Mouse (Mus musculus): ENCODE results near the gene Hsph1. TPM values are rescaled to one million over a fixed set of nuclear protein-coding genes. Genes with fewer than 3 reads are reported as not detected.
A peak's percentile ranks its signal among the peaks of the same experiment; 100 is the strongest.

Gene Hsph1
- polyA plus RNA-seq, 1 experiment from 2014 or later: 99.8 TPM

GRCm38 (mm10) chr5:149637306-149637705, 1.1 kb upstream of the Hsph1 start:
- Histone ChIP-seq H3K4me3 (0 out of 2 replicates have a peak overlapping the region, but pooled peaks have one; percentile 68), H3K27me3 (replicated peaks) (no peaks in the 10 kb centered on the region), H3K4me1 (peaks cover 20% of the 10 kb centered on the region), H3K4me2 (replicated peaks) (peak overlapping the region; percentile 92), H3K36me3 (peaks cover 5% of the 10 kb centered on the region), H3K9me3 (no peaks in the 10 kb centered on the region), H3K9ac (no peak overlapping the region), H3K27ac (no peak overlapping the region)
- 65% methylated on average over 8 of the region's 8 CpGs for WGBS
- no peak for ATAC-seq (ENCODE audit: low FRiP score, low read depth)

- Histone ChIP-seq H3K36me3 (peaks cover 23% of the 10 kb centered on the region), H3K9ac (peak overlapping the region; percentile 74), H3K4me3 (peak overlapping the region; percentile 68), H3K4me1 (peaks cover 20% of the 10 kb centered on the region), H3K27ac (peak overlapping the region; percentile 53; the same call in 1 of the 2 replicates), H3K9me3 (no peaks in the 10 kb centered on the region), H3K4me2 (replicated peaks) (peak overlapping the region; percentile 92), H3K27me3 (replicated peaks) (no peaks in the 10 kb centered on the region)
- ATAC-seq (ENCODE audit: low FRiP score, low read depth): no peak
- WGBS: under 1% methylated on average over 24 of the region's 24 CpGs
These were observed 620 bp downstream of the Hsph1 start for GRCm38 (mm10) chr5:149635556-149635955.

GRCm38 (mm10) chr5:149634409-149635035, 1.7 kb downstream of the Hsph1 start:
- Histone ChIP-seq H3K27me3 (replicated peaks) (no peaks in the 10 kb centered on the region), H3K9ac (peak overlapping the region; percentile 74), H3K27ac (no peak overlapping the region), H3K4me2 (replicated peaks) (peak overlapping the region; percentile 92), H3K9me3 (no peaks in the 10 kb centered on the region), H3K36me3 (peaks cover 33% of the 10 kb centered on the region), H3K4me3 (peak overlapping the region; percentile 68), H3K4me1 (peaks cover 20% of the 10 kb centered on the region)
- ATAC-seq (ENCODE audit: low FRiP score, low read depth): no peak
- 81% methylated on average over 11 of the region's 11 CpGs for WGBS

DNA sequence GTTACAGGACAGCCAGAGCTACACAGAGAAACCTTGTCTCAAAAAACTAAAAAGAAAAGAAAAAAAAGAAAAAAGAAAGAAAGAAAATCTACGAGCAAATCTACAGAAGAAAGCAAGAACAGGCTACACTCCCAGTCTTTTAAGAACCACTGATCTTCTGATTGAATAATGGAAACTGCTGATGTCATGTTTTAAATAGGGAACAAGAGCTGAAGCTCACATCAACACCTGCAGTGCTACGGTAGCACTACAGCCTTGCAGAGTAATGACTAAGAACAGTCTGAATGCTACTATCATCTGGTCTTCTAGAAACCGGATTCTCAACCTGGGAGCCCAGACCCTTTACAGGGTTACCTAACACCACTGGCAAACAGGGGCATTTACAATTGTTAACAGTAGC, 10.6 kb downstream of the Hsph1 start:
- H3K4me2 ChIP-seq (replicated peaks): no peak overlapping the region
- 91% methylated on average over 3 of the region's 3 CpGs for WGBS
- ATAC-seq (ENCODE audit: low FRiP score, low read depth): no peak
- no peaks in the 10 kb centered on the region for H3K4me1 ChIP-seq
- no peak overlapping the region for H3K4me3 ChIP-seq
- no peaks in the 10 kb centered on the region for H3K27me3 ChIP-seq (replicated peaks)
- no peak overlapping the region for H3K9ac ChIP-seq
- H3K27ac ChIP-seq: no peak overlapping the region
- H3K9me3 ChIP-seq: no peaks in the 10 kb centered on the region
- H3K36me3 ChIP-seq: peaks cover 93% of the 10 kb centered on the region

DNA sequence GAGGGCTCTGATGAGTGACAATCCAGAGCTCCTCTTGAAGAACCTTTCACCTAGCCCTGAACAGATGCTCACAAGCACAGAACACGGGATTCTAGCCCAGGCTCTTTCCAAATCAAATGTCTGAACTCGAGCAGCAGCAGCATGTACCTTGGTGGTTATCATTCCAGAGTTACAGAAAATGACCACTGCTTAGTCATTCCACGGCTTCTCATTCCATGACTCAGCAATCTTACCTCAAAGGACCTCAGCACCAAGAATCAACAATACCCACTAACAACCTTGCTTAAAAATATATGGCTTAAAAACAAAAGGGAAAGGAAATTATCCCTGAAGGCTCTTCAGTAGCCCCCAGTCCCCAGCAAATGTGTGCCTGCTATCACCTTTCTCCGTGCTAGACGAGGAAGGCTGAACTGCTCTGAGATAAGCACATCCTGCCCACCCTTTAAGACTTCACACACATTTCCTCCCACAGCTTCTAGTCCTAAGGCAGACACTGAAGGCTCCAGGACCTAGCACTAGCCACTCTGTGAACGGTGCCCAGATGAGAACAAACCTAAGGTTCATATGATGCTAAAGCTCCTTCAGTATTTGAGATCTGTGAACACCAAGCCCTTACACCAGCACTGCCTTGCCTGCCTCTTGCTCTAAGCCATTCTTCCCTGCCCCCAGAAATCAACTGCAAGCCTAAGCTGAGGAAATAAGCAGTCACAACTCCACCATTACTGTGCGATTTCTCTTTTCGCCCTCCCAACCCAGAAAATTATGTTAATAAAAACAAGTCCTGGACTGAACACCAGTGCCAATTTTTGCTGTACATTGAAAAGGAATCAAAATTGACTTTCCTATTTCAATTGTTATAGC, 12.1 kb downstream of the Hsph1 start:
- no peak overlapping the region for H3K9ac ChIP-seq
- no peaks in the 10 kb centered on the region for H3K27me3 ChIP-seq (replicated peaks)
- no peaks in the 10 kb centered on the region for H3K4me1 ChIP-seq
- H3K4me3 ChIP-seq: no peak overlapping the region
- WGBS: 89% methylated on average over 8 of the region's 8 CpGs
- H3K36me3 ChIP-seq: peaks cover 93% of the 10 kb centered on the region
- no peaks in the 10 kb centered on the region for H3K9me3 ChIP-seq
- H3K27ac ChIP-seq: no peak overlapping the region
- H3K4me2 ChIP-seq (replicated peaks): no peak overlapping the region
- no peak for ATAC-seq (ENCODE audit: low FRiP score, low read depth)

DNA sequence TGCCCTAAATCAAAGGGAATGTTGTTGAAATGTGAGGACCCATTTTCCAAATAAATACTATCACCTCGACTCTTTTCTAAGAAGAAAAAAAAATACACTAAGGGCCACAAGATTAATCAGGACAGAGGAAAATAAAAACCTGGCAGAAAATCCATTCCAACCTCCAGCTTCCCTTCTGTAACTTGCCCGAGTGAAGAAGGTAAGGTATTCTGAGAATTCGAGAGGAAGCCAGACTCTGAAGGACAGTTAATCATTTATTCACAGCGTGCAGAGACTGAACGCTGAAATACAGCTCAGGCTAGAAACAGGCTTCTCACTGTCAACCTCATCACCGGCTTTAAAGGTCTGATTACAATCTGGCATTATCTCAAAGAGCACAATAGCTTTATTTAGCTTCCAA, 13.5 kb downstream of the Hsph1 start:
- ATAC-seq (ENCODE audit: low FRiP score, low read depth): no peak
- 81% methylated on average over 6 of the region's 6 CpGs for WGBS
- Histone ChIP-seq H3K27me3 (replicated peaks) (no peaks in the 10 kb centered on the region), H3K36me3 (peaks cover 96% of the 10 kb centered on the region), H3K9ac (no peak overlapping the region), H3K4me1 (no peaks in the 10 kb centered on the region), H3K27ac (no peak overlapping the region), H3K4me3 (no peak overlapping the region), H3K4me2 (replicated peaks) (no peak overlapping the region), H3K9me3 (no peaks in the 10 kb centered on the region)

- Histone ChIP-seq H3K9ac (no peak overlapping the region), H3K4me2 (replicated peaks) (no peak overlapping the region), H3K36me3 (peaks cover 96% of the 10 kb centered on the region), H3K27me3 (replicated peaks) (no peaks in the 10 kb centered on the region), H3K27ac (no peak overlapping the region), H3K4me3 (no peak overlapping the region), H3K9me3 (no peaks in the 10 kb centered on the region), H3K4me1 (no peaks in the 10 kb centered on the region)
- 68% methylated on average over 7 of the region's 7 CpGs for WGBS
- ATAC-seq (ENCODE audit: low FRiP score, low read depth): no peak
These were observed 14.0 kb downstream of the Hsph1 start for GRCm38 (mm10) chr5:149622152-149622551.

DNA sequence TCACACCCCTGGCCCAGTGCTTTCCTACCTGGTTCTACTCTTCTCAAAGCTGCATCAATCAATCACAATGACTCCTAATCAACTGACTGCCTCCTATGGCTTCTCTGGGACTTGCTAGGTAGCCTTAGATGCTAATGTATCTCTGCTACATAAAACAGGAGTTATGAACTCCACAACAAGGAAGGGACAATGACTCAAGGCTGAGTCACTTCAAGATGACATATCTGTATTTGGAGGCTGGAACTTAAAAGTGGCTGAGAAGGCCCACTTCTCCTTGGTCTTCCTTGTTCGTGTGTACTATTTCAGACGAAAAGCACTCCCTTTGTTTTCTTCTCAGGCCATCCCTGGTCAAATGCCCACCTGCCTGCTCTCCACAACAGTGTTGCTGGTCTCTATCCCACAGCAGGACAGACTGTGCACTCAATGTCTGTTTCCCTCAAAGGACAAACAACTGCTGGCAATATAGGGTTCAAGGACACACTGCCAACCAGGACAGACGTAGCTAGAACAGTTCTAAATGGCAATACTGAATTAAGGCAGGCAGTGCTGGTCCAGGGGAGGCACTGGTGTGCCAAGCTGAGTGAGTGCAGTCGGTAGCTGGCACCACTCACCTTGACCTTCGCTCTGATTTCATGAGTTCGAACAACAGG, 18.3 kb downstream of the Hsph1 start:
- Histone ChIP-seq H3K36me3 (peaks cover 86% of the 10 kb centered on the region), H3K4me3 (no peak overlapping the region), H3K27me3 (replicated peaks) (no peaks in the 10 kb centered on the region), H3K27ac (no peak overlapping the region), H3K4me1 (no peaks in the 10 kb centered on the region), H3K9me3 (no peaks in the 10 kb centered on the region), H3K4me2 (replicated peaks) (no peak overlapping the region), H3K9ac (no peak overlapping the region)
- WGBS: 96% methylated on average over 6 of the region's 6 CpGs
- ATAC-seq (ENCODE audit: low FRiP score, low read depth): no peak

GRCm38 (mm10) chr5:149616817-149617216, 19.4 kb downstream of the Hsph1 start:
- H3K27me3 ChIP-seq (replicated peaks): no peaks in the 10 kb centered on the region
- ATAC-seq (ENCODE audit: low FRiP score, low read depth): no peak
- H3K9me3 ChIP-seq: no peaks in the 10 kb centered on the region
- no peak overlapping the region for H3K4me2 ChIP-seq (replicated peaks)
- 92% methylated on average over 10 of the region's 10 CpGs for WGBS
- no peak overlapping the region for H3K4me3 ChIP-seq
- H3K4me1 ChIP-seq: no peaks in the 10 kb centered on the region
- H3K27ac ChIP-seq: no peak overlapping the region
- peaks cover 76% of the 10 kb centered on the region for H3K36me3 ChIP-seq
- H3K9ac ChIP-seq: no peak overlapping the region

DNA sequence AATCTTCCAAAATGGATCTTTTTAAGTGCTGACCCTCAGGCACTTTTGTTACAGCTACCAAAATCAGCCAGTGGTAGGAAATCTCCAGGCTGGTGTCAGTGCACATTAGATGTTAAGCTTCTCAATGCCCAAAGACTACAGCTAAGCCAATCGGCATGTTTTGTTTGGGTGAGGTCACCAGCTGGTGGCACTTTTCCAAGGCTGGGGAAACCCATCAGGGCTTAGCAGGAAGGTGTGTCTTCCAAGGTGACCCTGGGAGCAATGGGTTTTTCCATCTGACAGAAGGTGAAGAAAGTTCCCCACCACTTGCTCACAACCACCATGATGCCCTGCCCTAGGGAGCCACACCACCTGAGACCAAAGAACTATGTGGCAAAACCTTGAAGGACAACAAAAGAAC, 20.0 kb downstream of the Hsph1 start:
- H3K9me3 ChIP-seq: no peaks in the 10 kb centered on the region
- no peak overlapping the region for H3K27ac ChIP-seq
- ATAC-seq (ENCODE audit: low FRiP score, low read depth): no peak
- no peak overlapping the region for H3K4me2 ChIP-seq (replicated peaks)
- peaks cover 3% of the 10 kb centered on the region; the same call in 1 of the 2 replicates for H3K4me1 ChIP-seq
- no peak overlapping the region for H3K4me3 ChIP-seq
- peaks cover 70% of the 10 kb centered on the region for H3K36me3 ChIP-seq
- no peaks in the 10 kb centered on the region for H3K27me3 ChIP-seq (replicated peaks)
- no peak overlapping the region for H3K9ac ChIP-seq
- WGBS: 81% methylated on average over 1 of the region's 1 CpGs

DNA sequence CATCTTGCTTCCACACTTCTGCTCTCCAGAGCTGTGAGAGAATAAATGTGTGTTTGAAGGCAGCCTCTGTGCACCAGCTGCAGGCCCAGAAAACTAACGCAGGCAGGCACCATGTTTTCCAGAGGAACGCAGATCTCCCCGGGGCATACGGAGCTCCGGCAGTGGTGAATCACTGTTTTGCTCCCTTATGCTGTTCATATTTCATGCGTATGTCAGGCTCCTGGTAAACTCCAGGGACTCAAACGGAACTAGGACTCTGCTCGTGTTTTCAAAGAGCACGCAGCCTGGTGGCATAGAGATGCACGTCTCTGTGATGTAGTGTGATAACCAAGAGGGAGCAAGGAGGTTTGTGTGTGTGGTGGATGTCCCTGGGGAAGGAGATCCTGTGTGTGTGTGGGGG, 23.4 kb downstream of the Hsph1 start:
- no peaks in the 10 kb centered on the region for H3K9me3 ChIP-seq
- no peaks in the 10 kb centered on the region for H3K27me3 ChIP-seq (replicated peaks)
- peaks cover 3% of the 10 kb centered on the region; the same call in 1 of the 2 replicates for H3K4me1 ChIP-seq
- peaks cover 37% of the 10 kb centered on the region for H3K36me3 ChIP-seq
- no peak overlapping the region for H3K4me2 ChIP-seq (replicated peaks)
- no peak overlapping the region for H3K9ac ChIP-seq
- WGBS: 60% methylated on average over 10 of the region's 10 CpGs
- H3K27ac ChIP-seq: no peak overlapping the region; the same call in 1 of the 2 replicates
- peak; percentile 31; the same call in 1 of the 2 replicates for ATAC-seq (ENCODE audit: low FRiP score, low read depth)
- no peak overlapping the region for H3K4me3 ChIP-seq

DNA sequence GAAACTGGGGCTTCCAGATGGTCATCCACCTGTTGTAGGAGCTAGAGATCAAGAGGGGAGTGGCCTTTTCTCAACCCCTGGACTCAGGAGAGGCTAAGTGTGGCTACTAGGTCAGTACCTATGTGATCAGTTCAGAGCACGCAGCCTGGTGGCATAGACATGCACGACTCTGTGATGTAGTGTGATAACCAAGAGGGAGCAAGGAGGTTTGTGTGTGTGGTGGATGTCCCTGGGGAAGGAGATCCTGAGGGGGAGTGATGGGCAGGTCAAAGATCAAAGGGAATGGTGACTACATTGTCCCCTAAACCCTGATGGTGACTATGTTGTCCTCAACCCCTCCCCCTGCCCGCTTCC, 24.0 kb downstream of the Hsph1 start:
- no peaks in the 10 kb centered on the region for H3K9me3 ChIP-seq
- WGBS: 90% methylated on average over 3 of the region's 3 CpGs
- no peak for ATAC-seq (ENCODE audit: low FRiP score, low read depth)
- no peaks in the 10 kb centered on the region for H3K27me3 ChIP-seq (replicated peaks)
- peaks cover 3% of the 10 kb centered on the region; the same call in 1 of the 2 replicates for H3K4me1 ChIP-seq
- no peak overlapping the region for H3K4me3 ChIP-seq
- no peak overlapping the region for H3K4me2 ChIP-seq (replicated peaks)
- no peak overlapping the region for H3K9ac ChIP-seq
- peaks cover 31% of the 10 kb centered on the region for H3K36me3 ChIP-seq
- no peak overlapping the region; the same call in 1 of the 2 replicates for H3K27ac ChIP-seq
